Mouse (Mus musculus) frontal cortex, adult (tissue): Measurements from ENCODE around the gene Vps45.
"Not testable (repeated sequence)": the region's sequence is repeated elsewhere in the genome, so short reads cannot be mapped to it uniquely, and the experiment has no call there.

Experiments used
- ATAC-seq: cut with Nextera tagmentation; 2 replicates; pipeline ENCODE4 v1.9.2; 2017; ENCODE audit warnings: mild to moderate bottlenecking, moderate library complexity, mixed read lengths; ENCODE audit not compliant: low TSS enrichment

Vps45 gene

DNA sequence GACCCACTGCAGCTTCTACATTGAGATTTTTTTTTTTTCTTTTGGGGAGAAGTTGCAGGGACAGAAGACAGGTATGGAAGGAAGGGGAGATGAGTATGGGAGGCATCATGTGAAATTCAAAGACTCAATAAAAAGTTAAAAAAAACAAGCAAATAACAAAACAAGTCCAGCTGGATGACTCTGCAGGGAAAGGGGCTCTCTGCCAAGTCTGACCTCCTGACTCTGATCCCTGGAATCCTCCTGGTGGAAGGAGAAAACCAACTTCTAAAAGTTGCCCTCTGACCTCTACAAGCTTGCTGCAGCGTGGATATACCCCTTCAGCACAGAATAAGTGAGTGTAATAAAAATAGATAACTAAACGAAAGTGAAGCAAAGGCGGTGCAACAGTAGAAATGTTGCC, 20.4 kb upstream of the Vps45 start:
- ATAC-seq = no peak

GRCm38 (mm10) chr3:96078066-96078465, 19.8 kb upstream of the Vps45 start:
- no peak for ATAC-seq

DNA sequence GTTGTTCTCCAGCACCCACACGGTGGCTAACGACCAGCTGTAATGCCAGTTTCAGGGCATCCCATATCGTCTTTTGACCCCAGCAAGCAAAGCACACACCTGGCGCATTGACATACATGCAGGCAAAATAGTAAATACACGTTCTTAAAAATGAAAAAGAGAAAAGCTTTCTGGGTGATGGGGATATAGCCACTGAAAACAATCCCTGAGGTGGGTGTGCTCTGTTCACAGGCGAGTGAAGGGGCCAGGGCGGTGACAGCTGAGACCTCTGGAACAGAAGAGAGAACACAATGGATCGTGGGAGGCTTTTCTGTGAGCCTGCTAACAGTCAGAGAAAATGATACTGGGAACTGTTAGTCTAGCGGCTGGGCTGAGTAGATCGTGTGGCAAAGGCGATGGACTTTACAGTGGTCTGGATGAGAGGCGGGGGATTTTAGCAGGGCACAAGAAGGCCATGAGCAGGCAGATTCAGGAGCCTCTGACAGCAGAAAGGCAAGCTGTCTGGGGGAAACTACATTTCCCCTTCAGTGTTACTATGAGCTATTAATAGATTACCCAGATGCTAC, 14.7 kb upstream of the Vps45 start:
- ATAC-seq = no peak

DNA sequence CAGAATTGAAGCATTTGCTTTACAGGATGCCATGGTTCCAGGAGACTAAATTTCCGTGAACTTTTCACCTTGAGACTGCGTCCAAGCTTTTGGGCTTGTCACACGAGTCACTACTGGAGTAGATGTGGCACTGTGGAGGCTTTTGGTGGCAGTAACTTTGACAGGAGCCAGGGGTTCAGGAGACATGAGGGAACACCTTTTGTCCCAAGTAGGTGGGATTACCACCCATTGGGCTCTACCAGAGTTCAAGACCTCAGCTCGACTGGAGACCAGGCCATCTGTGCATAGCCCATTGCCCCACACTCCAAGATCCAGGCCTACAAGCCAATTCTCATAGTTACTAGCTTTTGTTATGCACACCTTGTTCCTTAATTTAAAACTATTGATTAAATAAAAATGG, 12.0 kb upstream of the Vps45 start:
- no peak for ATAC-seq

DNA sequence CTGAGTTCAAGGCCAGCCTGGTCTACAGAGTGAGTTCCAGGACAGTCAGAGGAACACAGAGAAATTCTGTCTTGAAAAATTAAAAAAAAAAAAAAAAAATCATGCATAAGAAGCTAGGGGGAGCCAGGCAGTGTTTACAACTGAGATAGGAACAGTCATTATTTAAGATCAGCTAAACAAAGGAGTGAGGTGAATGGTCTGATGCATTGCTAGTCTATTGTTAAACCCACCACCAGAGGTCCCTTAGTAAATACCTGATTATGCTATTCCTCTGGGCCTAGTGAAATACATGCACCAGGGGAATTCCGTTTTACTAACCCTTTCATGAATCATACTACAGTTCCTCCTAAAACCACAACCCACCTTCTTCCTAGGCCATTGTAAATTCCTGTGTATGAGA, 11.3 kb upstream of the Vps45 start:
- no peak for ATAC-seq

- no peak for ATAC-seq
These were observed 10.8 kb upstream of the Vps45 start for GRCm38 (mm10) chr3:96069046-96069445.

DNA sequence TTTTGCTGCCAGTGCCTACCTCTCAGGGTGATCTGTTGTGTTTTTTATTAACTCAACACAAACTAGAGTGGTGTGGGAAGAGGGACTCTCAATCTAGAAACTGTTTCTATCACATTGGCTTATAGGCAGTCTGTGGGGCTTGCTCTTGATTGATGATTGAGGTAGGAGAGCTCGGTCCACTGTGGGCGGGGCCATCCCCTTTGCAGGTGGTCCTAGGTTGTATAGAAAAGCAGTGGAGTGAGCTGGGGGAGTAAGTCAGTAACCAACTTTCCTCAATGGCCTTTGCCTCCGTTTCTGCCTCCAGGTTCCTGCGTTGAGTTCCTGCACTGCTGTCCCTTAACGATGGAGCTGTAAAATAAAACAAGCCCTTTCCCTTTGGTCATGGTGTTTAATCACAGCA, 8.5 kb upstream of the Vps45 start:
- no peak for ATAC-seq

DNA sequence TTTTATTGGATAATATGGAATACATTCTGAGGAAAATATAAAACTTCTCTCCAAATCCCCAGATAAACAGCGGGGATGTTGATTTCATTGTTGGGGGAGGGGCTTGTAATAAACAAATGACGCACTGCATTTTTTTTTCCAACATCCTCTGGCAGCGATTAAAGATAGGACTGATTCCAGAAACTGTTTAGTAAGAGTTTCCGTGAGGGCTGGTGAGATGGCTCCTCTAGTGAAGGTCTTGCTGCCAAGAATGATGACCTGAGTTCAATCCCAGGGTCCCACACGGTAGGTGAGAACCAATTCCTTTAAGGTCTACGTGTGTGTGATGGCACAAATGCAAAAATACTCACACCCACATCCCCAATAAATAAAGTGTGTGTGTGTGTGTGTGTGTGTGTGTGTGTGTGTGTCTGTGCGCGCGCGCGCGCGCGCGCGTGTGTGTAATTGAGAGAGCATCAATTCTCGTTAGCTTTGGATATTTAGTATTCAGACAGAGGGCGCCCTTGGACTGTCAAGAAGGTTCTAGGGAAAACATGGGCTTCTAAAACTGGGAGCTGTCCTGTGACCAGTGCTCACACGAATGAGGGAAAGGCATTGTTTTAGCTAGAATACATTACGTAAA, 7.6 kb upstream of the Vps45 start:
- peak; percentile 96 for ATAC-seq

DNA sequence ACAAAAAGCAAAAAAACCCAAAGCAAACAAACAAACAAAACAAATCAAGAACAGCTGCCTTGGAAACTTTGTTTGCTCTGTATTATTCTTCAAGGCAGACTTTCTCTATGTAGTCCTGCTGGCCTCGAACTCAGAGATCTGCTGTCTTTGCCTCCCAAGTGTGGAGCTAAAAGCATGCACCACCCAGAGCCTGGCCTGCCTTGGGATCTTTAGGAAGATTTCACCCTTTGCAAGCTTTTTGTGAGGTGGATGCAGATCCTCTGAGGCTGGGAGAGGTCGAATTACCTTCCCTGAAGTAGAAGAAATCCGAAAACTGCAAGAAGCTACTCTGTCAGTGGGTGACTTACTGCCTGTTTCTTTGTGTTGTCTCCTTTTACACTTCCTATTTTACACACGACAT, 6.9 kb upstream of the Vps45 start:
- no peak for ATAC-seq

GRCm38 (mm10) chr3:96064217-96064616, 6.0 kb upstream of the Vps45 start:
- no peak for ATAC-seq

DNA sequence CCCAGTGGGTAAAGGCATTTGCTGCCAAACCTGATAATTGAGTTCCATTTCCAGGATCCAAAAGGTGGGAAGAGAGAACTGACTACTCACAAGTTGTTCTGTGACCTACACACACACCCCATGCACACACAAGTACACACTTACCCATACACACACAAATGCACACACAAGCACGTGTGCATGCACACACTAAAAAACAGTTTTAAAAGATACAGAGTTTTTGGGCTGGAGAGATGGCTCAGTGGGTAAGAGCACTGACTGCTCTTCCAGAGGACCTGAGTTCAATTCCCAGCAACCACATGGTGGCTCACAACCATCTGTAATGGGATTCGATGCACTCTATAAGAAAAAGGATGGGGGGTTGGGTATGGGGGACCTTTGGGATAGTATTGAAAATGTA, 5.0 kb upstream of the Vps45 start:
- ATAC-seq = no peak

DNA sequence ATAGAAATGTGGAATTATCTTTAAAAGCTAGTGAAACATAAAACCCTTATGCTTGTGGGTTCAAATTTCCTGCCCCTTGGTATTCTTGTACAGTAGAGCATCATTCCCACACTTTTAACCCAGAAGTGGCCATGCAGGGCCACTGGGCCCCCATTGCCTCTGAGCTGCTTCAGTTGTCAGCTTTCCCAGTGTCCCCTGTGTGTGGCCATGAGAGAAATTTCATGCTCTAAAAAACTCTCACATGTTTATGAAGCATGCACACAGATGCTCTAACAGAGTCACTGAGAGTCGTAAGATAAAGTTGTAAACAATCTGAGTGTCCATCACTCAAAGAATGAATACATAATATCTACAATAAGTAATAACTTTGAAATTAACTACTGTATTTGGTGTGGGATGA, 1.9 kb upstream of the Vps45 start:
- no peak for ATAC-seq

DNA sequence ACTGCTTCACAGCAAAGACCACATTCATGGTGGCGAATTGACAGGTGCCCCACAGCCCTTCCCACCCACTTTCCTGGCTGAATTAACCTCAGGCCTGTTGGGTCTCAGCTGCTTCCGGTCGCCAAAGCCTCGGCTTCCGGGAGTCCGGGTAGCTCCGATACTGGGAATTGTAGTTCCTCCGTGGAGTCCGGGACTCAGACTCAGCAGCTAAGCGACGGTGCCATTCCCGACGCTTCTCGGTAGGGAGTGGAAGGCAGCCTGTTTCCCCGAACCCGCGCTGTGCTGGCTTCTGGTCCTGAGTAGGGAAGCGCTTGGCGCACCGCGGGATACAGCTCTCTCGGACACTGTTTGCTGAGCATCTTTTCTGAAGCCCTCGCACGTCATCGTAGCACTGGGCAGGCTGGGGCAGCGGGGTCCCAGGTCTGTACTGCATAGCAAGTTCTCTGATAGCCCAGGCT, 490 bp downstream of the Vps45 start:
- ATAC-seq = peak; percentile 96

DNA sequence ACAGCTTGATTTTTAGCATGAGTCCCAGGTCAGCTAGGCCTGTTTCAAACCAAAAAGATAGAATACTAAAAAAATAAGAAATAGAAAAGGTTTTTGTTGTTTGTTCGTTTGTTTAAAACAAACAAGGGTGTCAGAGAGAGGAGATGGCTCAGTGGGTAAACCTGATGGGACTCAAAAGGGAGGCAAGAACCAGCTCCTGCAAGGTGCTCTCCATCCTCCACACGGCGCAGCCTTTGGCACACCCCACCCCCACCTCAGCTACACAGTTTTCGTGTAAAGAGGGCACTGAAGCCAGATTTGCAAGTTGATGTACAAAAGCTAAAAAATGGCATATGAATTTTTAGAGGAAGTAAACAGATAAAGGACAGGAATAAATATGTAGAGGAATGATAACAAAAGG, 2.2 kb downstream of the Vps45 start:
- no peak for ATAC-seq

DNA sequence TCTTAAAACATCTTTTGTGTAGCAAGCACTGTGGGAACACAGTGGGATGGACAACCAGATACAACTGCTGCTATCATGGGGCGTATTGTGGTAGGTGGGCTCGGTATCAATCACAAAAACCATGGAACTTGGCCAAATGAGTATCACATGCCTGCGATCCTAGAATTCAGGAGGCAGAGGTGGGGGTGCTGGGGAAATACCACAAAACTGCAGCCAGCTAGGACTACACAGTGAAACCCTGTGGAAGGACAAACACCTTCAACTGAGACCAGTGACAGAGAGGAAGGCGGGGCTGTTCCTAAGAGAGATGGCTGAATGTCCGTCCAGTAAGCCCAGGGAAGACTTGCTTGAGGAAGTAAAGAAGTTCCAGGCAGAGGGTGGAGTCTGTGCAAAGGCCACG, 3.0 kb downstream of the Vps45 start:
- ATAC-seq = no peak

GRCm38 (mm10) chr3:96051839-96052238, 6.4 kb downstream of the Vps45 start:
- ATAC-seq = peak; percentile 86

DNA sequence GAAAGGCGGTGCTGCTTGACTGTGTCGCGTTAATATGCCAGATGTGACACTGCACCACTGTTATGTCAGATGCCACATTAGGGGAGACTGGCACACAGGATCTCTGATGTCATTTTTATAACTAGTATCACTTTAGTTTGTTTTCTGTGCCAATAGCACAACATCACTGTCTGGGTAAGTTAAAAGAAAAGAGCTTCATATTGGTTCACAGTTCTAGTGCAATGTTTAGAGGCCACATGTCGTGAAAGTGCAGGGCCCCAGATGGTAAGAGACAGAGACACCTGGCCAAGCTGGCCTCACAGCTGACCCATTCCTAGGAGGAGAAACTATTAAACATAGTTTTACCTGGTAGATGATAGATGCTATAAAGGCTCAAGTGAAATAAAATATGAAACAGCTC, 7.1 kb downstream of the Vps45 start:
- ATAC-seq = no peak

DNA sequence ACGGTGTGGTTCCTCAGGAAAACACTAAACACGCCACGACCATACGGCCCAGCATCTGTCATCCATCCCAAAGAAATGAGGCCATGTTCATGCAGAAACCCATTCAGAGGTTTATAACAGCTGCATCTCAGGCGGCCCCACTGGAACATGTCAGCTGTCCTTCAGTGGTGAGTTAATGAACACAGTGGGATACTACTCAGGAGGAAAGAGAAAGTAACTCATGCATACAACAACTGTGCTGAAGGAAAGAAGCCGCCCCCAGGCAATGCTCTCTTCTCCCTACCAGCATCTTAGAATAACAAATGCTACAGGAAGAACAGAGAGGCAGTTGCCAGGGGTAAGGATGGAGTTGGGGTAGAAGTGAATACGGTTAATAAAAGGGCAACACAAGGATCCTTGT, 7.5 kb downstream of the Vps45 start:
- ATAC-seq = peak; percentile 43; the same call in 1 of the 2 replicates

- not testable (repeated sequence) for ATAC-seq
These were observed 13.7 kb downstream of the Vps45 start for GRCm38 (mm10) chr3:96044559-96044958.

DNA sequence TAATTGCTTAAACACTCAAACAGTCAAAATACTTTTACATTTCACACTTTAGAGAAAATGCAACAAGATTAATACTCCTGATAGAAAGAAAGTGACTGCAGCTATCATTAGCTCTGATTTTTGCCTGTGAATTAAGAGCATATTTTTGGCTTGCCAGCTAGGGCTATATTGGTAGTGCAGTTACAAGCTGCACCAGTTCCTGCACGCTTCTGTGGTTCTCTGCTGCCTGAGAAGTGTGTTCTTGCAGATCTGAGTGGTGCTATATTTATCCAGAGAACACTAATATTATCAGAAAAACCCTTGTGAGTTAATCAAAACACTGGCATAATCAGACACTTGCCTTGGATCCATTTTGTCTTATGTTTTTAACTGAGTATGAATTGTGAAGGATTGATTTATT, 15.2 kb downstream of the Vps45 start:
- ATAC-seq = no peak

DNA sequence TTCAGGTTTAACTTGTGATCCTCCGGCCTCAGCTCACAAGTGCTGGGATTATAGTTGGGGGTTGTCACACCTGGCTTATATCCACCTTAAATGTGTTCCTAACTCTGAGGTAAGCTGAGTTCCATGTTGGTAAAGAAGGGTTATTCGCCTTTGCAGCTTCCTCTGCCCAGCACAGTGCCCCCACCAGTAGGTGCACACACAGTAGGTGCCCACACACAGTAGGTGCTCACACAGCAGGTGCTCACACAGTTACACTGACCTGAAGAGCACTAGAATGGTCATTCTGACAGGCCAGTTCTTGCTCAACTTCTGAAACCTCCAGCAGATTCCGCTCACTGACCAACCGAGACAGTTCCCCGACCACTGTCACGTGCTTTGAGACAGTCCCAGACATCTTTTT, 17.2 kb downstream of the Vps45 start:
- no peak for ATAC-seq

DNA sequence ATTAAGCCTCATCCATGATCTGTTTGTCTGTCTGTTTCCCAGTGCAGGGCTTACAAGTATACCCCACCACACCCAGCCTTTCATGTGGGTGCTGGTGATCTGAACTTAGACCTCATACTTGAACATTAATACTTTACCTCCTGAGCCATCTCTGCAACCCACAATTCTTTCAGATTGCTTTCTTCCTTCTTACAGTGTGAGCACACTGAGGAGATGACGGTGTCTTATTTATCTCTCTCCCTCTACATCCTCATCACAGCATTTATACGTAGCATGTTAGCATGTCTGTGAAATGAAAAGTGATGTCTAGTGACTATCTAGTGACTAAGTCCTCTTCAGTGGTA, 17.6 kb downstream of the Vps45 start:
- ATAC-seq = peak; percentile 15; the same call in 1 of the 2 replicates

- ATAC-seq = peak; percentile 96
These were observed 18.2 kb downstream of the Vps45 start for GRCm38 (mm10) chr3:96039857-96040662.
